In the genomic region with DNA sequence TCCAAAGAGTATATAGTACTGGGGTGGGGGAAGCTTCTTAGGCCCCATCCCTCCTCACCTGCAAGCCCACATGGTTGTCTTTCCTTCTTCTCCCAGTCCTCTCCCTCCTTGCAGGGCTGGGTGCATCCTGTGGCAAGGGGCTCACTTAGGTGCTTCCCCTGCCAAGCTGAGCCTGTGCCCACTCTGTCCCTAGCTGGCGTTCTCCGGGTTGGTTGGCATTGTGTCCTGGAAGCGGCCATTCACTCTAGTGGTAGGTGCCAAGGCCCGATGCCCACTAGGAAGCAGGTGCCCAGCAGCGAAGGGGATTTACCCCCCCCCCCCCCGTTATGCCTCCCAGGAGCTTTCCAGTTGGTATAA, we compare ENCODE assay signal across 8 mouse cellular contexts. TPM values are rescaled to one million over a fixed set of nuclear protein-coding genes. Genes with fewer than 3 reads are reported as not detected.
DNase-seq lines count a peak whose midpoint lies in the region; ATAC-seq and TF ChIP-seq lines count a peak whose summit lies in the region.

No protein-coding gene starts in this region.

- peak overlapping the region; percentile 69 for H3K4me3 ChIP-seq in heart, embryonic 12.5 days
- peak overlapping the region; percentile 21 for H3K4me3 ChIP-seq in C2C12 (ENCODE audit: insufficient read depth, poor library complexity, severe bottlenecking)
- H3K4me3 ChIP-seq in embryonic facial prominence, embryonic 15.5 days (replicated peaks), result peak overlapping the region; percentile 69
- H3K4me3 ChIP-seq in limb, embryonic 14.5 days (replicated peaks; ENCODE audit: low read length), result peak overlapping the region; percentile 68

- peak overlapping the region; percentile 88 for H3ac ChIP-seq in C2C12 (ENCODE audit: control insufficient read depth, insufficient read length, low read depth)

- H3K4me2 ChIP-seq in heart, embryonic 12.5 days, result peak overlapping the region; percentile 91
- peak overlapping the region; percentile 92 for H3K4me2 ChIP-seq in embryonic facial prominence, embryonic 15.5 days (replicated peaks)
- H3K4me2 ChIP-seq in limb, embryonic 14.5 days (replicated peaks; ENCODE audit: low read depth, low read length, severe bottlenecking), result peak overlapping the region; percentile 92

- peaks cover 6% of the 10 kb centered on the region for H3K79me2 ChIP-seq in C2C12 (ENCODE audit: control insufficient read depth, insufficient read depth)

- no peak for TF ChIP-seq POLR2A in limb, embryonic 14.5 days (IDR thresholded peaks at IDR 0.05; ENCODE audit: borderline replicate concordance, extremely low read depth, insufficient read depth, insufficient read length)

- ATAC-seq in heart, embryonic 12.5 days (ENCODE audit: insufficient number of reproducible peaks, low FRiP score), result no peak
- ATAC-seq in embryonic facial prominence, embryonic 15.5 days (ENCODE audit: insufficient number of reproducible peaks, low FRiP score, low TSS enrichment, low read depth), result no peak
- no peak for ATAC-seq in limb, embryonic 14.5 days (ENCODE audit: low FRiP score, low read depth)

- peak overlapping the region; percentile 80 for H3K9ac ChIP-seq in heart, embryonic 12.5 days
- H3K9ac ChIP-seq in embryonic facial prominence, embryonic 15.5 days, result peak overlapping the region; percentile 65
- H3K9ac ChIP-seq in limb, embryonic 14.5 days (ENCODE audit: low read depth, low read length, severe bottlenecking), result peak overlapping the region; percentile 85

- H3K27me3 ChIP-seq in heart, embryonic 12.5 days (replicated peaks), result 0 out of 2 replicates have a peak, but pooled peaks cover 11% of the 10 kb centered on the region
- H3K27me3 ChIP-seq in C2C12 (ENCODE audit: control insufficient read depth, insufficient read depth, insufficient read length), result no peaks in the 10 kb centered on the region
- no peaks in the 10 kb centered on the region for H3K27me3 ChIP-seq in embryonic facial prominence, embryonic 15.5 days
- no peaks in the 10 kb centered on the region for H3K27me3 ChIP-seq in limb, embryonic 14.5 days (ENCODE audit: control insufficient read depth, insufficient read depth, low read length)

- H3K27ac ChIP-seq in heart, embryonic 12.5 days (ENCODE audit: poor library complexity, severe bottlenecking), result no peak overlapping the region
- H3K27ac ChIP-seq in embryonic facial prominence, embryonic 15.5 days (replicated peaks), result no peak overlapping the region
- H3K27ac ChIP-seq in limb, embryonic 14.5 days (replicated peaks; ENCODE audit: low read depth, low read length), result no peak overlapping the region

- H3K36me3 ChIP-seq in heart, embryonic 12.5 days, result peaks cover 47% of the 10 kb centered on the region
- peaks cover 36% of the 10 kb centered on the region for H3K36me3 ChIP-seq in C2C12 (ENCODE audit: control insufficient read depth, insufficient read depth)
- peaks cover 50% of the 10 kb centered on the region for H3K36me3 ChIP-seq in embryonic facial prominence, embryonic 15.5 days
- peaks cover 57% of the 10 kb centered on the region for H3K36me3 ChIP-seq in limb, embryonic 14.5 days (ENCODE audit: control insufficient read depth, insufficient read depth, low read length)

- intact Hi-C loops in heart, postnatal 36 days (cut with DNase I), result no loop called here

- peaks cover 6% of the 10 kb centered on the region for H3K79me3 ChIP-seq in C2C12 (ENCODE audit: low read depth)

- no peaks in the 10 kb centered on the region for H3K9me3 ChIP-seq in heart, embryonic 12.5 days (replicated peaks)
- H3K9me3 ChIP-seq in embryonic facial prominence, embryonic 15.5 days (replicated peaks), result no peaks in the 10 kb centered on the region
- no peaks in the 10 kb centered on the region for H3K9me3 ChIP-seq in limb, embryonic 14.5 days (ENCODE audit: control insufficient read depth, low read length)

- whole genome bisulfite sequencing in heart, embryonic 12.5 days, result 75% methylated on average over 6 of the region's 6 CpGs
- 73% methylated on average over 6 of the region's 6 CpGs for WGBS in embryonic facial prominence, embryonic 15.5 days
- WGBS in limb, embryonic 14.5 days, result 82% methylated on average over 5 of the region's 6 CpGs

- TF ChIP-seq CTCF in C2C12 (IDR thresholded peaks at IDR 0.05; ENCODE audit: control insufficient read depth, insufficient read depth, insufficient read length), result no peak

- no peak for DNase-seq in heart, postnatal 36 days
- no peak for DNase-seq in limb, embryonic 14.5 days (ENCODE audit: low spot score)
- no peak for DNase-seq in retina, embryonic 14.5 days (ENCODE audit: low spot score)
- DNase-seq in left cerebral cortex, adult 8-10 months (ENCODE audit: low spot score in 2 of 2), result no peak
- DNase-seq in left cerebral cortex, adult 11 months (ENCODE audit: low spot score), result no peak

- H3K4me1 ChIP-seq in heart, embryonic 12.5 days (replicated peaks), result peaks cover 32% of the 10 kb centered on the region
- peaks cover 35% of the 10 kb centered on the region for H3K4me1 ChIP-seq in embryonic facial prominence, embryonic 15.5 days
- H3K4me1 ChIP-seq in limb, embryonic 14.5 days (ENCODE audit: control insufficient read depth, insufficient read depth, low read length), result peaks cover 23% of the 10 kb centered on the region

TF ChIP-seq in C2C12, 6 proteins besides CTCF, POLR2A, EP300 and RAD21:
- no peak for TF ChIP-seq MYOD1 (IDR thresholded peaks at IDR 0.05; ENCODE audit: control insufficient read depth, insufficient read length, low read depth)
- TF ChIP-seq CEBPB (IDR thresholded peaks at IDR 0.05; ENCODE audit: low read depth), result no peak

RNA-seq across cellular contexts. Expression of gene Fam189b, which starts 1.0 kb away (rescaled TPM):
- polyA plus RNA-seq in heart, embryonic 12.5 days (2016; fragmentation: Nextera tagmentation; extraction: Ambion mirVana), result 15.4 and 15.6 TPM in 2 replicates
- total RNA-seq in heart, postnatal 36 days (2021), result 1 to 10 TPM; 4.6 to 5.5 TPM
- polyA plus RNA-seq in C2C12 (2012; fragmentation: generic; extraction: Trizol), result 27.4 TPM
- polyA plus RNA-seq in embryonic facial prominence, embryonic 15.5 days (2015; fragmentation: Nextera tagmentation; extraction: Ambion mirVana), result 34.9 and 37.0 TPM in 2 replicates
- 95.5 and 124 TPM in 2 replicates for polyA plus RNA-seq in limb, embryonic 14.5 days (2012; rRNA removed)
- polyA plus RNA-seq in limb, embryonic 14.5 days (2014; fragmentation: Nextera tagmentation; extraction: Ambion mirVana), result 34.5 and 34.8 TPM in 2 replicates
- total RNA-seq in left cerebral cortex, adult 8-10 months (2022), result 10 to 100 TPM; 47.2 to 58.2 (median 52.3) TPM

RNA-seq across cellular contexts. Expression of gene Scamp3, which starts 6.7 kb away (rescaled TPM):
- polyA plus RNA-seq in heart, embryonic 12.5 days (2016; fragmentation: Nextera tagmentation; extraction: Ambion mirVana), result 88.8 and 92.5 TPM in 2 replicates
- total RNA-seq in heart, postnatal 36 days (2021), result 10 to 100 TPM; 49.8 to 49.9 TPM
- 139 TPM for polyA plus RNA-seq in C2C12 (2012; fragmentation: generic; extraction: Trizol)
- polyA plus RNA-seq in embryonic facial prominence, embryonic 15.5 days (2015; fragmentation: Nextera tagmentation; extraction: Ambion mirVana), result 108 and 109 TPM in 2 replicates
- polyA plus RNA-seq in limb, embryonic 14.5 days (2012; rRNA removed), result 114 and 156 TPM in 2 replicates
- polyA plus RNA-seq in limb, embryonic 14.5 days (2014; fragmentation: Nextera tagmentation; extraction: Ambion mirVana), result 93.9 and 96.0 TPM in 2 replicates
- total RNA-seq in left cerebral cortex, adult 8-10 months (2022), result 10 to 100 TPM; 58.5 to 69.8 (median 63.9) TPM

RNA-seq across cellular contexts. Expression of gene Gba, which starts 18.8 kb away (rescaled TPM):
- 37.1 and 38.0 TPM in 2 replicates for polyA plus RNA-seq in heart, embryonic 12.5 days (2016; fragmentation: Nextera tagmentation; extraction: Ambion mirVana)
- total RNA-seq in heart, postnatal 36 days (2021), result 10 to 100 TPM; 21.3 to 21.8 TPM
- polyA plus RNA-seq in C2C12 (2012; fragmentation: generic; extraction: Trizol), result 40.6 TPM
- polyA plus RNA-seq in embryonic facial prominence, embryonic 15.5 days (2015; fragmentation: Nextera tagmentation; extraction: Ambion mirVana), result 49.0 and 55.6 TPM in 2 replicates
- polyA plus RNA-seq in limb, embryonic 14.5 days (2012; rRNA removed), result 51.2 and 68.0 TPM in 2 replicates
- 48.1 and 53.3 TPM in 2 replicates for polyA plus RNA-seq in limb, embryonic 14.5 days (2014; fragmentation: Nextera tagmentation; extraction: Ambion mirVana)
- total RNA-seq in left cerebral cortex, adult 8-10 months (2022), result 10 to 100 TPM; 52.5 to 62.4 (median 56.1) TPM

RNA-seq across cellular contexts. Expression of gene Clk2, which starts 19.3 kb away (rescaled TPM):
- 24.6 and 24.8 TPM in 2 replicates for polyA plus RNA-seq in heart, embryonic 12.5 days (2016; fragmentation: Nextera tagmentation; extraction: Ambion mirVana)
- 10 to 100 TPM; 15.8 to 19.9 TPM for total RNA-seq in heart, postnatal 36 days (2021)
- polyA plus RNA-seq in C2C12 (2012; fragmentation: generic; extraction: Trizol), result 14.5 TPM
- 29.9 and 33.6 TPM in 2 replicates for polyA plus RNA-seq in embryonic facial prominence, embryonic 15.5 days (2015; fragmentation: Nextera tagmentation; extraction: Ambion mirVana)
- polyA plus RNA-seq in limb, embryonic 14.5 days (2012; rRNA removed), result 152 and 155 TPM in 2 replicates
- 26.5 and 34.2 TPM in 2 replicates for polyA plus RNA-seq in limb, embryonic 14.5 days (2014; fragmentation: Nextera tagmentation; extraction: Ambion mirVana)
- total RNA-seq in left cerebral cortex, adult 8-10 months (2022), result 10 to 100 TPM; 41.2 to 45.3 (median 42.5) TPM

RNA-seq across cellular contexts. Expression of gene Hcn3, which starts 23.9 kb away (rescaled TPM):
- polyA plus RNA-seq in heart, embryonic 12.5 days (2016; fragmentation: Nextera tagmentation; extraction: Ambion mirVana), result 0.45 and 0.65 TPM in 2 replicates
- total RNA-seq in heart, postnatal 36 days (2021), result under 1 TPM; 0.17 to 0.38 TPM
- 0.15 TPM for polyA plus RNA-seq in C2C12 (2012; fragmentation: generic; extraction: Trizol)
- 3.0 and 3.2 TPM in 2 replicates for polyA plus RNA-seq in embryonic facial prominence, embryonic 15.5 days (2015; fragmentation: Nextera tagmentation; extraction: Ambion mirVana)
- polyA plus RNA-seq in limb, embryonic 14.5 days (2012; rRNA removed), result 4.6 and 8.9 TPM in 2 replicates
- polyA plus RNA-seq in limb, embryonic 14.5 days (2014; fragmentation: Nextera tagmentation; extraction: Ambion mirVana), result 1.5 and 1.6 TPM in 2 replicates
- 10 to 100 TPM; 12.3 to 18.2 (median 17.0) TPM for total RNA-seq in left cerebral cortex, adult 8-10 months (2022)
